Mouse (Mus musculus): Measurements from ENCODE around the gene Prss56.

Gene Prss56

DNA sequence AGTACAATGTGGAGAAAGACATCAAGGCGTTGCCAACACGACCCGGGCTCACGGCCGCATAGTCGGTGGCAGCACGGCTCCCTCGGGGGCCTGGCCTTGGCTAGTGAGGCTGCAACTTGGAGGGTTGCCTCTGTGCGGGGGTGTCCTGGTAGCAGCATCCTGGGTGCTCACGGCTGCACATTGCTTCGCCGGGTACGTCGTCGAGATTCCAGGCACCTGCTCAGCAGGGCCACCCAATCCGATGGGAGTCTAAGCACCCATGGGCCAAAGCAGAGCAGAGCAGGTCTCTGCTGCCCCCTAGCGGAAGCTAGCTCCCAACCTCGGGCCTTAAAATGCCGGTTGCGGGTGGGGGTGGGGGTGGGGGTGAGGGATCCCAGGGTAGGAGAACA is 1.6 kb downstream of the Prss56 start:
- DNase-seq (ENCODE audit: low spot score in 2 of 2) = peak; percentile 22 to 52

DNA sequence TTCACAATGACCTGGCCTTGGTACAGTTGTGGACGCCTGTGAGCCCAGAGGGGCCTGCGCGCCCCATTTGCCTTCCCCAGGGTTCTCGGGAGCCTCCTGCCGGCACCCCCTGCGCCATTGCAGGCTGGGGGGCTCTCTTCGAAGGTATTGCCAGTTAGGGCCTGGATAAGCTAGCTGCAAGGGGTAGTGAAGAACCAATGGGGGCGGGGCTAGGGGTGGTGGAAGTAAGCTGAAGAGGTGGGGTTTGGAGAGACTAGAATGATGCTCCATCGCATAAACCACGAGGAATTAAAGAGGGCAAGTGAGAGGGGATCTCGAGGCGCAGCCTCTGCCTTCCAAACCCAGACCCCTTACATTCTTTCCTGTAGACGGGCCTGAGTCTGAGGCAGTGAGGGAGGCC is 2.4 kb downstream of the Prss56 start:
- DNase-seq (ENCODE audit: low spot score in 2 of 2) = no peak

DNA sequence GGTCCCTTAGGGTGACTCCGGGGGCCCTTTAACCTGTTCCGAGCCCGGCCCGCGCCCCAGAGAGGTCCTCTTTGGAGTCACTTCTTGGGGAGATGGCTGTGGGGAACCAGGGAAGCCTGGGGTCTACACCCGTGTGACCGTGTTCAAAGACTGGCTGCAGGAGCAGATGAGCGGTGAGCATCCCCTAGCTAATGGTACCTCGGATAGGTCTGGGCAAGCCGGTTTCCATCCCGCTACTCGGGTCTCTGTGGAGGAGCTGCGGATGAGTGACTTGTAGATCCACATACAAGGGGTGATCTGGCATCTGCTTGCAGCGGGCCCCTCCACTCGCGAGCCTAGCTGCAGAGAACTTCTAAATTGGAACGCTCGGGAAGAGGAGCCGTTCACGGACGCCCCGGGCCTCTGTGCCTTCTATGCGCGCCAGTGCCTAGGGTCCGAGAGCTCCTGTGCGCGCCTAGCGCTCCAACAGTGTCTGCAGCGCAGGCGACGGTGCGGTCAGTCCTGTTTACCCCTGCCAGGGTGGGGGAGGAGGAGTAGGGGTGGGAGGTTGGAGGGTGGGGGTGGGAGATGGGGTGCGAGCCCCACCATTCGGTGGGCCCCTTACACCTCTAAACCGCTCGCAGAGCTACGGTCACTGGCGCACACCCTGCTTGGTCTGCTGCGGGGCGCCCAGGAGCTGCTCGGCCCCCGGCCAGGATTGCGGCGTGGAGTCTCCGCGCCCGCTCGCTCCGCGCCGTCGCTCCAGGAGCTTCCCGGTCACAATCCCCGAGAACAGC is 3.3 kb downstream of the Prss56 start:
- no peak for DNase-seq (ENCODE audit: low spot score in 2 of 2)

DNA sequence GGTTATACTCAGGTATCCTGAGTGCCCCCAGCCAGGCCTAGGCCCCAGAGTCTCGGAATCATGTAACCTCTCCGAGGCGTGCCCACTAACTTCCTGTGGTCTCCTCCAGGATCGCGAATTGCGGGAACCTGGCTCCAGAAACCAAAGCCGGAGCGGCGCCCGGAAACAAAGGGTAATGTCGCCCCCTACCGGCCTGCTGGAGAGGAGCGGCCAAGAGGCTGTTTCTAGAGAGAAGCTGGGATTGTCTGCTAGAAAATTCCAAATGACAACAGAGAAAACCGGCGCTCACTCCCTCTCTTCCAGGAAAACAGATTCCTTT is 3.9 kb downstream of the Prss56 start:
- peak in 1 of 2 experiments; percentile 38 for DNase-seq (ENCODE audit: low spot score in 2 of 2)

DNA sequence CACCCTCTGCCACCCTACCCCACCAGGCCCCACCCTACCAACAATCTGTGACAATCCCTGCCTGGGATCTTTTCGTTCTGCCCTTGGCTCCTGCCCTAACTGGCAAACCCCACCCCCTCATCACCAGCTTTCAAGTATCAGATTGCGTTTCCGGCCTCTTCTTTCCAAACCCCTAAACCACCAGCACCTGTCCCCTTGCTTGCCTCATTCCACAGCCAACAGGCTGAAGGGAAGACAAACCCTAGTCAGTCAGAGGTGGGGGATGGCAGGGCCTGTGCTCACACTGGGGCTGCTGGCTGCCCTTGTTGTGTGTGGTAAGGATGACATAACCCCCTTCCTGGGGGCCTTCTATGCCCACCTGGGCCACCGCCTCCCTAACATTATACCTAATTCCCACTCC is 7.3 kb downstream of the Prss56 start, which contains the start of gene Chrnd:
TSS of gene Chrnd (plus strand) at position 179 of the 400 bp plus-strand sequence.
- no peak for DNase-seq (ENCODE audit: low spot score in 2 of 2)

DNA sequence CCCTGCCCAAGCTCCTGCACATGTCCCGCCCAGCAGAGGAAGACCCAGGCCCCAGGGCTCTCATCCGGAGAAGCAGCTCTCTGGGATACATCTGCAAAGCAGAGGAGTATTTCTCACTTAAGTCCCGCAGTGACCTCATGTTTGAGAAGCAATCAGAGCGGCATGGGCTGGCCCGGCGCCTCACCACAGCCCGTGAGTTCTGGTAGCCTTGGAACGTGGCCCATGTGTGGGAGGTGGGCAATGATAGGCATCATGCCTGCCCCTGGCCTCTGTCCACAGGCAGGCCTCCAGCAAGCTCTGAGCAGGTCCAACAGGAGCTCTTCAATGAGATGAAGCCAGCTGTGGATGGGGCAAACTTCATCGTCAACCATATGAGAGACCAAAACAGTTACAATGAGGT is 14.2 kb downstream of the Prss56 start:
- no peak for DNase-seq (ENCODE audit: low spot score in 2 of 2)

GRCm38 (mm10) chr1:87198119-87199065 is 15.3 kb downstream of the Prss56 start:
- no peak for DNase-seq (ENCODE audit: low spot score in 2 of 2)

DNA sequence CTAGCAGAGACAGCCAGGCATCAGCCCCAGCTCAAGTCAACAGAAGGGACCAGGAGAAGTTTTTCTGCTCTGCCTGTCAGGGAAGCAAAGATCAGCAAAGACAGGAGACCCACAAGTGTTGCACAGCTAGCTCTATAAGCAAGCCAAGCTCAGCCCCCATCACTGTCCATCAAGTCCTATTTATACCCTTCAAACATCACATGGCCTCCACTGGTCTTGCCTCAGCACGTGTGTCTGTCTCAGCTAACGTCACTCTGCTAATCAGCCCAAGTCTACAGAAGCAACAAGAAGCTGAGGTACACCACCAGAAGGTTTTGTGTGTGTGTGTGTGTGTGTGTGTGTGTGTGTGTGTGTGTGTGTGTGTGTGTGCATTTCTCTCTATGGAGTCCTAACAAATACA is 17.7 kb downstream of the Prss56 start:
- DNase-seq (ENCODE audit: low spot score in 2 of 2) = no peak

- DNase-seq (ENCODE audit: low spot score in 2 of 2) = no peak
These were observed 18.7 kb downstream of the Prss56 start for GRCm38 (mm10) chr1:87201848-87202247.

DNA sequence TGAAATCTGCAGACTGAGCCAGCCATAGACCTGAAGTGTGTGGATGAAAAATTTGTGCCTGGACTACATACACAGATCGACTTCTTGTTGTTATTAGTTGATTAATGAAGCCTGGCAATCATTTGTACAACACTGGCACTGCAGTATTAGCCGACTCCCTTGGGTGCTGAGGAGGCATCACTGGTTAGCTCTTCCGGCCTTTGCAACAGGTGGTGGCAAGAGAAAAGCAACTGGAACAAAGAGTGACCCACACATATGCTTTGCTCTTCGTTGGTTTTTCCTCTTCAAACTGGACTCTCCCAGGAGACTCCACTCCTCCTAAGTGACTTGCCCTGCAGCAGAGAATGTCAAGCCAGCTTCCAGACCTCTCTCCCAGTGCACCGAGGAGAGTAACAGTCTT is 20.7 kb downstream of the Prss56 start:
- DNase-seq (ENCODE audit: low spot score in 2 of 2) = no peak

GRCm38 (mm10) chr1:87204465-87204864 is 21.4 kb downstream of the Prss56 start, which contains the start of gene Chrng:
Chrng (plus strand) TSS chr1:87204657.
- no peak for DNase-seq (ENCODE audit: low spot score in 2 of 2)

- DNase-seq (ENCODE audit: low spot score in 2 of 2) = no peak
These were observed 21.9 kb downstream of the Prss56 start for GRCm38 (mm10) chr1:87205038-87205437.

DNA sequence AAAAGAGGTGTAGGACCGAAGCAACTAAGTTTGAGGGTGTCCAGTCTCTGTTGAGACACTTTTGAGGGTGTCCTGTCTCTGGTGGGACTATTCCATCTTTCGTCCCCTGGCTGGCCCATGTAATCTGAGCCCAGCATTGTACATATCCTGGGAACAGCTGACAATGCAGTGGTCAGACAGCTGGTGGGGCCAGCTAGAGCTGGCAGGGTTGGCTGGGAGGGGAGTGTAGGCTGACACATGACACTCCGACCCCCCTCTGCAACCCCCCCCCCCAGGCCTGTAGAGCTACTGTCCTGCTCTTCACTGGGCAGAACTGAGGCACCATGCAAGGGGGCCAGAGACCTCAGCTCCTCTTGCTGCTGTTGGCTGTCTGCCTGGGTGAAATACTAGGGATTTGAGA is 22.4 kb downstream of the Prss56 start:
- DNase-seq (ENCODE audit: low spot score in 2 of 2) = no peak

DNA sequence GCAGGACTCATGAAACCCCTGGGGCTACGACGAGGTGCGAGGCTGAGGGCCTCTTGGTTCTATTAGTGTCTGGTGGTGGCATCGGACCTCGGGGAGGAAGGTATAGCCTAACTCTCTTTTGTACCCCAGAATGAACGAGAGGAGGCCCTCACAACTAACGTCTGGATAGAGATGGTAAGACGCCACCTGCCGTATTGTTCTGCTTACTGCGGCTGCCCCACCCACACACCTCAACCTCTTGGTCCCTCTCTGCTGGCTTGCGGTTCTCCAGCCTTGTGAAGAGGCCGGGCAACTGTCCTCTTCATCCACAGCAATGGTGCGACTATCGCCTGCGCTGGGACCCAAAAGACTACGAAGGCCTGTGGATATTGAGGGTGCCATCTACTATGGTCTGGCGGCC is 23.2 kb downstream of the Prss56 start:
- DNase-seq (ENCODE audit: low spot score in 2 of 2) = no peak

DNA sequence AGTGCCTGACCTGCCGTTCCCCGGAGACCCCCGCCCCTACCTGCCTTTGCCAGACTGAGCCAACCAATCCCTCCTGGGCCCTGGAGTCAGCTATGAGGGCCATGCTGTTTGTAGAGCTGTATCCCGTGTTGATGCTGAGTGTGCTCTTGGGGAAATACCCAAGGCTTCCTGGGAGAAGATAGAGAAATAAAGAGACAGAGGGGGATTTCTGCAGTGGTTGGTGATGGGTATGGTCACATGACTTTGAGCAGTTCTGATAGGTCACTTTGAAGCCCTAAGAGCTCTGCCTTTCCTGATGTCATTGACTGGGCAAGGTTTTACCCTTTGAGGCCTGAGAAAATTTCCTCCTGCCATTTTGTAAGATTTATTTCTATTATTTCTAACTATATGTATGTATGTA is 28.3 kb downstream of the Prss56 start:
- DNase-seq (ENCODE audit: low spot score in 2 of 2) = no peak

GRCm38 (mm10) chr1:87213735-87214704 is 30.9 kb downstream of the Prss56 start, which contains the start of gene Eif4e2:
Eif4e2 (plus strand) TSS chr1:87213914.
- peak; percentile 84 to 93 for DNase-seq (ENCODE audit: low spot score in 2 of 2)

DNA sequence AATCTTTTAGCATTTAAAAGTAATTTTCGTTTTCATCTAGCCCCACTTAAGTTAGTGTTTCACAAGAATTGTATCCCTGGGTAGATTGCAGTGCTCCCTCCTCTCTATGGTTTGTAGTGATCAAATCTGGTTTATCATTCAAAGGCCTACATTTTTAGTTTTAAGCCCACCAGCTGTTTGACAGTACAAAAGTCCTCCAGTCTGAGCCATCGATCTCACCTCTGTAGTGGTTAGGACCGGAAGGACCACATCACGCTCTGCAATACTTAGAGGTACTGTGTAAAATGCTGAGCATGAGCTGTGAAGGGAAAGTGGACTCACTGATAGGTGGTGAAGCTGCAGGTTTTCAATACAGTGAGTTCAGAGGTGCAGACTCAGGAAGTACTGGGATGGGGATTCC is 31.6 kb downstream of the Prss56 start:
- DNase-seq (ENCODE audit: low spot score in 2 of 2) = no peak

DNA sequence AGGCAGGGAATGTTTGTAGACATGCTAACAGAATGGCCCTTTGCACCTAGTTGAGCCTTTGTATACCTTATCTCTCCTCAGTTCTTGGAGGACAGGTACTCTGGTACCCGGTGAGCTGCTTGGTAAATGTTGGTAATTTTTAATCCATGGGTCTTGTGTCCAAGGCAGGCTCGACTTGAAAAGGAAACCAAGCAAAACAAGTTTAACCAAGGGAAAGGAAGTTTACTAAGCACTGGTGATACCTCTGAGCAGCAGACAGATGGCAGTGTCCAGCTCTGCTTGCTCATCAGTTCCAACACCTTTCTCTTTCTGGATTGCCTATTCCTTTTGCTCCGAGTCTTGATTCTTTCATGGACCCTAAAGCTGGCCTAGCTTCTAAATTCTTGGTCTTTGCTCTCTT is 34.8 kb downstream of the Prss56 start:
- no peak for DNase-seq (ENCODE audit: low spot score in 2 of 2)

DNA sequence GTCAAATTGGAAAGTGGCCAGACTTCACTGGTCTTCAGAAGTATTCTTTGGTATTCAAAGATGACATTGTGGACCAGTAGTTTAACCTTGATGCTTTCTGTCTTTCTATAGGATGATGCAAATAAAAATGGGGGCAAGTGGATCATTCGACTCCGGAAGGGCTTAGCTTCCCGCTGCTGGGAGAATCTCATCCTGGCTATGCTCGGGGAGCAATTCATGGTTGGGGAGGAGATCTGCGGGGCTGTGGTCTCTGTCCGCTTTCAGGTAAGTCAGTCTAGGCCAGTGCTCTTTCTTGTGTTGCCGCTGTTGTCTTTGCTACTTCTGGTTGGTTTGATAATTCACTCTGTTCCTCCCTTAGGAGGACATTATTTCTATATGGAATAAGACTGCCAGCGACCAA is 42.6 kb downstream of the Prss56 start:
- DNase-seq (ENCODE audit: low spot score in 2 of 2) = no peak

DNA sequence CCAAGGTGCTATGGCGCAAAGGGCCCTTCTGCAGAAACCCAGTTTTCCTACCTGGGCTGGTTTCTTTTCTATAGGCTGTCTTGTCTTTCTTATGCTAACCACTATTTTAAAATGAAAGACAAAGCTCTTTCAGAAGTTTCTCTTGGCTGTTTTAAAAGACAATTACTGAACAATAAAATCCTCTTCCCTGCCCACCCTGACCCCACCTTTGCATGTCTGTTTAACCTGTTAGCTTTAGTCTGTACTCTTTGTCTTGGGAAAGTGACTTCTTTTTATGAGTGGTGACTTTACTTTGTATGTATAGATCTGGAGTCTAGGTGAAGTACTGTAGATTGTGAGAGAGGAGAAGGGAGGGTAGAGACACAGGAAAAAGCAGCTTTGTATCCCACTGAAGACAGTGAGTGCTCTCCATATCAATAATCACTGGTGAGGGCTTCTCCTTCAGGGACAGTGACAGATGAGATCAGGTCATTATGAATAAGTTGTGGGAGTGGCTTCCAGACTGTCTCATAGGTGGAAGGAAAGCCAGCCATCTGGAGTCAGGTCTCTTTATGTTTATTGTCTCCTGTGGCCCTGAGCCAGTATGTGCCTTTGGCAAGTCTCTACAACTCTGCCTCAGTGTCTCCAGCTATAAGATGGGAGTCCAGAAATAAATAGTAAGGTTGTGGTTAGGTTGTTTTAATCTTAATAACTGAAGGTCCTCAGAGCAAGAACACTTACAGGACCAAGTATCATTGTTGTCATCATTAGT is 43.5 kb downstream of the Prss56 start:
- DNase-seq (ENCODE audit: low spot score in 2 of 2) = no peak

GRCm38 (mm10) chr1:87227160-87227550 is 44.0 kb downstream of the Prss56 start:
- no peak for DNase-seq (ENCODE audit: low spot score in 2 of 2)
